Mouse (Mus musculus): ENCODE results near the gene Camta1.

DNA sequence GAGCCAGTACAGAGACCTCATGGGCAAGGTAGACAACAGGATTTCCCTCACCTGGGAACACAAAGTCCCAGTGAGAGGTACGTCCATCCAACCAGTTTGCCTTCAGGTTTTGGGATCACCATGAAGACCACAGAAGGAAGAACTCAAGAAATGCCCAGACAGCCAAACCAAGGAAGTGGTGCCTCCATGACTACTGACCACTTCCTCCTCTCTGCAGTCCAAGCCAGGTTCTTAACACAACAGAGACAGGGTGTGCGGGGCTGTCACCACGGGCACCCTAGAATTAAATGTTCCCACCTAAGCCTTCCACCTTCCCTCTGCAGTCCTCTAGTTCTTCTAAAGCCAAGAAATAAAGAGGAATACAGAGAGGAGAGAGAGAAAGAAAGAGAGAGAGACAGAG lies 33.8 kb downstream of the Camta1 start:
- TF ChIP-seq TAL1 (IDR thresholded peaks at IDR 0.05; ENCODE audit: low read length) = no peak
- no peak for TF ChIP-seq GATA1 (IDR thresholded peaks at IDR 0.05; ENCODE audit: low read length)
